Mouse (Mus musculus) liver, adult (tissue): Measurements from ENCODE around the gene Def8.

Experiments used
- GATA4 ChIP-seq: IDR thresholded peaks from 2 replicates; pipeline ENCODE4 v1.6.1; 2014; ENCODE audit warnings: mild to moderate bottlenecking, low read length; ENCODE audit not compliant: insufficient replicate concordance

The Def8 gene

GRCm38 (mm10) chr8:123423441-123423840, at the start of gene Def8:
Gene Def8, plus strand, starts transcription at chr8:123423527.
- TF ChIP-seq GATA4, result no peak

- TF ChIP-seq GATA4, result no peak
Observed at GRCm38 (mm10) chr8:123374239-123374578, 49.1 kb upstream of the Def8 start.

GRCm38 (mm10) chr8:123375701-123376100, 47.6 kb upstream of the Def8 start:
- no peak for TF ChIP-seq GATA4

GRCm38 (mm10) chr8:123376106-123376505, 47.2 kb upstream of the Def8 start:
- TF ChIP-seq GATA4, result no peak

- no peak for TF ChIP-seq GATA4
Observed at GRCm38 (mm10) chr8:123381711-123382110, 41.6 kb upstream of the Def8 start.

- TF ChIP-seq GATA4, result no peak
Observed at GRCm38 (mm10) chr8:123382516-123382915, 40.8 kb upstream of the Def8 start.

GRCm38 (mm10) chr8:123384883-123385540, 38.3 kb upstream of the Def8 start:
- TF ChIP-seq GATA4, result no peak

GRCm38 (mm10) chr8:123387041-123387440, 36.3 kb upstream of the Def8 start:
- no peak for TF ChIP-seq GATA4

GRCm38 (mm10) chr8:123387801-123388200, 35.5 kb upstream of the Def8 start:
- TF ChIP-seq GATA4, result no peak

- no peak for TF ChIP-seq GATA4
Observed at GRCm38 (mm10) chr8:123389026-123389425, 34.3 kb upstream of the Def8 start.

- TF ChIP-seq GATA4, result no peak
Observed at GRCm38 (mm10) chr8:123398308-123398707, 25.0 kb upstream of the Def8 start.

GRCm38 (mm10) chr8:123401936-123402335, 21.4 kb upstream of the Def8 start:
- no peak for TF ChIP-seq GATA4

GRCm38 (mm10) chr8:123402730-123403326, 20.5 kb upstream of the Def8 start:
- no peak for TF ChIP-seq GATA4

- TF ChIP-seq GATA4, result no peak
Observed at GRCm38 (mm10) chr8:123404521-123404920, 18.8 kb upstream of the Def8 start.

GRCm38 (mm10) chr8:123406786-123407185, 16.5 kb upstream of the Def8 start, which contains the start of gene Mc1r:
Gene Mc1r, plus strand, starts transcription at chr8:123407107.
- no peak for TF ChIP-seq GATA4

- TF ChIP-seq GATA4, result no peak
Observed at GRCm38 (mm10) chr8:123407612-123408011, 15.7 kb upstream of the Def8 start.

GRCm38 (mm10) chr8:123408586-123409544, 14.5 kb upstream of the Def8 start:
- no peak for TF ChIP-seq GATA4
